ENCODE assay signal across 18 mouse cellular contexts in the genomic region with DNA sequence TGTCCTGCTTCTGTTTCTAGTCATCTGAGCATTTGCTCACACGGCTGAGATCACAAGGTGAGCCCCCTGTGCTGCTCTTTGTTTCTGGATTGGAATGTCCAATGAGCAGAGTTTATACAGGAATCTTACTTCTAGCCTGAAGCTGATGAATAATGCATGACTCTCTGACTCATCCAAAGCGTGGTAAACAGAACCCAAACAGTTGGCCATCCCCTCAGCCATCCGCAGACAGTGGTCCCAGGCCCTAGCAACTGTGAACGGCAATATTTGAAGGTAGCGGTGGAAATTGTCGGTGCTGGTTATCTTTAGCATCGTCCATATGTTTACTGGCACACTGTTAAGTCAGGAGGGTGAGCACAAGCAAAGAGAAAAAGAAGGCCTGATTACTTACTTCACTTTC.
DNase-seq lines count a peak whose midpoint lies in the region; ATAC-seq and TF ChIP-seq lines count a peak whose summit lies in the region.
"Had no signal": no experiment of that assay in that cellular context is flagged by ENCODE, and none has a peak within 500 bp of the region (broad histone marks: within the 10 kb centered on the region; RNA-seq: fewer than 3 reads in every experiment).

No protein-coding gene starts in this region.

- no peaks in the 10 kb centered on the region for H3K9me3 ChIP-seq in kidney, postnatal 0 days (replicated peaks; ENCODE audit: low read length)
- no peaks in the 10 kb centered on the region for H3K9me3 ChIP-seq in midbrain, embryonic 14.5 days (ENCODE audit: control insufficient read depth, low read length)
- no peaks in the 10 kb centered on the region for H3K9me3 ChIP-seq in midbrain, embryonic 16.5 days (replicated peaks; ENCODE audit: control insufficient read depth, low read length, poor library complexity, severe bottlenecking)
- no peaks in the 10 kb centered on the region for H3K9me3 ChIP-seq in forebrain, embryonic 13.5 days (replicated peaks)
- H3K9me3 ChIP-seq: heart, embryonic 15.5 days; hindbrain, embryonic 13.5 days had no signal

- DNase-seq in kidney, postnatal 0 days (ENCODE audit: low spot score), result no peak
- no peak for DNase-seq in kidney, adult 18-20 months
- peak; percentile 38 for DNase-seq in midbrain, embryonic 14.5 days
- peak; percentile 18 to 26 for DNase-seq in right cerebral cortex, postnatal 36 days (ENCODE audit: low spot score in 2 of 2)
- DNase-seq in cerebellum, postnatal 4 days (ENCODE audit: low spot score in 2 of 2), result no peak
- DNase-seq in heart, adult 18-20 months, result no peak
- DNase-seq: adrenal gland, postnatal 10 days; cerebellum, adult 9-10 months; embryo, embryonic 11 days; kidney, postnatal 10 days; layer of hippocampus, postnatal 36 days; thymus, postnatal 4 days had no signal

- no peak overlapping the region for H3K27ac ChIP-seq in kidney, postnatal 0 days
- no peak overlapping the region for H3K27ac ChIP-seq in midbrain, embryonic 14.5 days (replicated peaks; ENCODE audit: low read depth, low read length)
- no peak overlapping the region for H3K27ac ChIP-seq in midbrain, embryonic 16.5 days (ENCODE audit: low read length)
- H3K27ac ChIP-seq in forebrain, embryonic 13.5 days, result no peak overlapping the region
- H3K27ac ChIP-seq: heart, embryonic 15.5 days; hindbrain, embryonic 13.5 days; stomach, postnatal 0 days had no signal

- no peaks in the 10 kb centered on the region for H3K36me3 ChIP-seq in kidney, postnatal 0 days (ENCODE audit: insufficient read depth, low read length)
- no peaks in the 10 kb centered on the region for H3K36me3 ChIP-seq in midbrain, embryonic 14.5 days (ENCODE audit: control insufficient read depth, insufficient read depth, low read length)
- no peaks in the 10 kb centered on the region for H3K36me3 ChIP-seq in midbrain, embryonic 16.5 days (ENCODE audit: control insufficient read depth, insufficient read depth, low read length)
- H3K36me3 ChIP-seq in forebrain, embryonic 13.5 days (ENCODE audit: poor library complexity, severe bottlenecking), result no peaks in the 10 kb centered on the region
- H3K36me3 ChIP-seq: heart, embryonic 15.5 days; hindbrain, embryonic 13.5 days had no signal

- no peak overlapping the region for H3K9ac ChIP-seq in kidney, postnatal 0 days (ENCODE audit: low read depth, low read length)
- H3K9ac ChIP-seq in midbrain, embryonic 14.5 days (replicated peaks; ENCODE audit: low read length), result no peak overlapping the region
- H3K9ac ChIP-seq in midbrain, embryonic 16.5 days (ENCODE audit: low read depth, low read length), result no peak overlapping the region
- no peak overlapping the region for H3K9ac ChIP-seq in forebrain, embryonic 13.5 days
- H3K9ac ChIP-seq: heart, embryonic 15.5 days; hindbrain, embryonic 13.5 days had no signal

- no peak for TF ChIP-seq CTCF in kidney, postnatal 0 days (IDR thresholded peaks at IDR 0.05; ENCODE audit: low read depth)

- H3K4me3 ChIP-seq in kidney, postnatal 0 days (replicated peaks; ENCODE audit: low read depth, low read length), result no peak overlapping the region
- no peak overlapping the region for H3K4me3 ChIP-seq in midbrain, embryonic 14.5 days (replicated peaks; ENCODE audit: low read depth, low read length)
- H3K4me3 ChIP-seq in midbrain, embryonic 16.5 days (ENCODE audit: low read depth, low read length), result no peak overlapping the region
- H3K4me3 ChIP-seq in forebrain, embryonic 13.5 days, result no peak overlapping the region
- H3K4me3 ChIP-seq: heart, embryonic 15.5 days; hindbrain, embryonic 13.5 days had no signal

- WGBS in kidney, postnatal 0 days, result 81% methylated on average over 7 of the region's 7 CpGs
- 55% methylated on average over 7 of the region's 7 CpGs for WGBS in midbrain, embryonic 14.5 days
- WGBS in midbrain, embryonic 16.5 days, result 52% methylated on average over 7 of the region's 7 CpGs
- WGBS in forebrain, embryonic 13.5 days, result 50% methylated on average over 7 of the region's 7 CpGs

- ATAC-seq in kidney, postnatal 0 days (replicated peaks; ENCODE audit: low FRiP score, low read depth), result peak; percentile 49; the same call in 1 of the 2 replicates
- no peak for ATAC-seq in midbrain, embryonic 14.5 days (ENCODE audit: low FRiP score, low TSS enrichment)
- no peak for ATAC-seq in midbrain, embryonic 16.5 days
- peak; percentile 50; the same call in 1 of the 2 replicates for ATAC-seq in forebrain, embryonic 13.5 days
- ATAC-seq: intestine, embryonic 16.5 days had no signal

- no peak overlapping the region for H3K4me2 ChIP-seq in kidney, postnatal 0 days (ENCODE audit: low read length)
- no peak overlapping the region for H3K4me2 ChIP-seq in midbrain, embryonic 14.5 days (ENCODE audit: low read length)
- H3K4me2 ChIP-seq in midbrain, embryonic 16.5 days (ENCODE audit: low read length), result no peak overlapping the region
- H3K4me2 ChIP-seq in forebrain, embryonic 13.5 days, result no peak overlapping the region
- H3K4me2 ChIP-seq: heart, embryonic 15.5 days; hindbrain, embryonic 13.5 days had no signal

- no peaks in the 10 kb centered on the region for H3K4me1 ChIP-seq in kidney, postnatal 0 days (replicated peaks; ENCODE audit: insufficient read depth, low read length)
- H3K4me1 ChIP-seq in midbrain, embryonic 14.5 days (ENCODE audit: control insufficient read depth, insufficient read depth, low read length), result no peaks in the 10 kb centered on the region
- peaks cover 3% of the 10 kb centered on the region for H3K4me1 ChIP-seq in midbrain, embryonic 16.5 days (ENCODE audit: control insufficient read depth, insufficient read depth, low read length)
- H3K4me1 ChIP-seq in forebrain, embryonic 13.5 days, result peaks cover 14% of the 10 kb centered on the region
- H3K4me1 ChIP-seq: hindbrain, embryonic 13.5 days had no signal

- no peaks in the 10 kb centered on the region for H3K27me3 ChIP-seq in kidney, postnatal 0 days (ENCODE audit: insufficient read depth, low read length)
- no peaks in the 10 kb centered on the region for H3K27me3 ChIP-seq in midbrain, embryonic 14.5 days (ENCODE audit: control insufficient read depth, insufficient read depth, low read length)
- H3K27me3 ChIP-seq in midbrain, embryonic 16.5 days (ENCODE audit: control insufficient read depth, insufficient read depth, low read depth, low read length), result no peaks in the 10 kb centered on the region
- H3K27me3 ChIP-seq in forebrain, embryonic 13.5 days, result no peaks in the 10 kb centered on the region
- H3K27me3 ChIP-seq: heart, embryonic 15.5 days; hindbrain, embryonic 13.5 days had no signal

Comparison
In these comparisons a context has a peak if more than half of its experiments do, and no peak if none do; other contexts are left out.
1. ATAC-seq: peak in kidney, postnatal 0 days (single experiment) and forebrain, embryonic 13.5 days (single experiment); none in midbrain, embryonic 14.5 days (single experiment) and midbrain, embryonic 16.5 days (single experiment).
2. DNase-seq: peak in midbrain, embryonic 14.5 days (single experiment) and right cerebral cortex, postnatal 36 days (2 of 2); none in kidney, postnatal 0 days (single experiment), kidney, adult 18-20 months (single experiment), cerebellum, postnatal 4 days (0 of 2) and heart, adult 18-20 months (0 of 2).